Comparison of ENCODE assay signal across 12 mouse cellular contexts in genomic region chr6:135854173-135854591, GRCm38 (mm10).
A peak's percentile ranks its signal among the peaks of the same experiment; 100 is the strongest.
DNase-seq lines count a peak whose midpoint lies in the region; ATAC-seq lines count a peak whose summit lies in the region.
"Had no signal": no experiment of that assay in that cellular context is flagged by ENCODE, and none has a peak within 500 bp of the region (broad histone marks: within the 10 kb centered on the region; RNA-seq: fewer than 3 reads in every experiment).

No protein-coding gene starts in this region.

- WGBS in hindbrain, embryonic 13.5 days: 42% methylated on average over 8 of the region's 8 CpGs
- 58% methylated on average over 8 of the region's 8 CpGs for whole genome bisulfite sequencing in hindbrain, embryonic 10.5 days
- 37% methylated on average over 8 of the region's 8 CpGs for WGBS in embryonic facial prominence, embryonic 11.5 days

- no peak overlapping the region for H3K4me3 ChIP-seq in hindbrain, embryonic 13.5 days
- H3K4me3 ChIP-seq in hindbrain, embryonic 10.5 days: no peak overlapping the region
- no peak overlapping the region for H3K4me3 ChIP-seq in embryonic facial prominence, embryonic 11.5 days (ENCODE audit: low read depth, low read length)
- H3K4me3 ChIP-seq: embryonic facial prominence, embryonic 12.5 days; heart, embryonic 13.5 days had no signal

- no peaks in the 10 kb centered on the region for H3K27me3 ChIP-seq in hindbrain, embryonic 13.5 days
- H3K27me3 ChIP-seq in hindbrain, embryonic 10.5 days (ENCODE audit: insufficient read depth, poor library complexity, severe bottlenecking): no peaks in the 10 kb centered on the region
- no peaks in the 10 kb centered on the region for H3K27me3 ChIP-seq in embryonic facial prominence, embryonic 11.5 days (ENCODE audit: control insufficient read depth, insufficient read depth, low read length)
- H3K27me3 ChIP-seq: embryonic facial prominence, embryonic 12.5 days; heart, embryonic 13.5 days had no signal

- H3K9ac ChIP-seq in hindbrain, embryonic 13.5 days: no peak overlapping the region
- no peak overlapping the region for H3K9ac ChIP-seq in embryonic facial prominence, embryonic 11.5 days (replicated peaks; ENCODE audit: low read length)
- H3K9ac ChIP-seq: embryonic facial prominence, embryonic 12.5 days; heart, embryonic 13.5 days; lung, embryonic 14.5 days had no signal

- H3K27ac ChIP-seq in hindbrain, embryonic 13.5 days: 0 out of 2 replicates have a peak overlapping the region, but pooled peaks have one; percentile 30
- H3K27ac ChIP-seq in hindbrain, embryonic 10.5 days: no peak overlapping the region
- no peak overlapping the region for H3K27ac ChIP-seq in embryonic facial prominence, embryonic 11.5 days (replicated peaks; ENCODE audit: low read depth, low read length)
- H3K27ac ChIP-seq: embryonic facial prominence, embryonic 12.5 days; heart, embryonic 13.5 days had no signal

- ATAC-seq in hindbrain, embryonic 13.5 days (ENCODE audit: low FRiP score): 0 out of 2 replicates have a peak, but pooled peaks have one; percentile 52
- ATAC-seq in embryonic facial prominence, embryonic 11.5 days (replicated peaks; ENCODE audit: insufficient number of reproducible peaks, low FRiP score, low TSS enrichment, low read depth): peak; percentile 62; the same call in 1 of the 2 replicates
- ATAC-seq in inflammation-experienced regulatory T-cells, adult 6 months: no peak

- H3K4me2 ChIP-seq in hindbrain, embryonic 13.5 days: no peak overlapping the region
- H3K4me2 ChIP-seq in embryonic facial prominence, embryonic 11.5 days (ENCODE audit: low read depth, low read length): no peak overlapping the region
- H3K4me2 ChIP-seq: embryonic facial prominence, embryonic 12.5 days; heart, embryonic 13.5 days; lung, embryonic 14.5 days had no signal

- DNase-seq in hindbrain, embryonic 10.5 days (ENCODE audit: low spot score): no peak
- DNase-seq in embryonic facial prominence, embryonic 11.5 days (ENCODE audit: low spot score): peak; percentile 59
- DNase-seq in kidney, adult 11 months: peak; percentile 45
- peak; percentile 37 to 61 for DNase-seq in kidney, postnatal 4 days
- DNase-seq in gastrocnemius, adult 8-10 months (ENCODE audit: low spot score in 2 of 2): no peak
- DNase-seq in urinary bladder, postnatal 4 days (ENCODE audit: low spot score in 2 of 2): no peak
- DNase-seq: lung, embryonic 14.5 days; spleen, adult 18-20 months had no signal

- no peaks in the 10 kb centered on the region for H3K9me3 ChIP-seq in hindbrain, embryonic 13.5 days
- H3K9me3 ChIP-seq in hindbrain, embryonic 10.5 days: no peaks in the 10 kb centered on the region
- H3K9me3 ChIP-seq in embryonic facial prominence, embryonic 11.5 days (replicated peaks; ENCODE audit: control insufficient read depth, low read length): no peaks in the 10 kb centered on the region
- H3K9me3 ChIP-seq: embryonic facial prominence, embryonic 12.5 days; heart, embryonic 13.5 days had no signal

- no peaks in the 10 kb centered on the region for H3K36me3 ChIP-seq in hindbrain, embryonic 13.5 days
- H3K36me3 ChIP-seq in hindbrain, embryonic 10.5 days: no peaks in the 10 kb centered on the region
- no peaks in the 10 kb centered on the region for H3K36me3 ChIP-seq in embryonic facial prominence, embryonic 11.5 days (replicated peaks; ENCODE audit: control insufficient read depth, insufficient read depth, low read depth, low read length)
- H3K36me3 ChIP-seq: embryonic facial prominence, embryonic 12.5 days; heart, embryonic 13.5 days had no signal

- peaks cover 16% of the 10 kb centered on the region for H3K4me1 ChIP-seq in hindbrain, embryonic 13.5 days (replicated peaks)
- H3K4me1 ChIP-seq in hindbrain, embryonic 10.5 days (replicated peaks): peaks cover 7% of the 10 kb centered on the region; the same call in 1 of the 2 replicates
- no peaks in the 10 kb centered on the region for H3K4me1 ChIP-seq in embryonic facial prominence, embryonic 11.5 days (ENCODE audit: control insufficient read depth, insufficient read depth, low read length)
- H3K4me1 ChIP-seq: heart, embryonic 13.5 days had no signal

Comparison
In these comparisons a context has a peak if more than half of its experiments do, and no peak if none do; other contexts are left out.
1. DNase-seq: peak in embryonic facial prominence, embryonic 11.5 days (single experiment), kidney, adult 11 months (single experiment) and kidney, postnatal 4 days (2 of 2); none in hindbrain, embryonic 10.5 days (single experiment), gastrocnemius, adult 8-10 months (0 of 2) and urinary bladder, postnatal 4 days (0 of 2).